Mouse (Mus musculus) small intestine, adult 2 months (tissue): ENCODE data around the gene Atxn7l3b.

Experiments used
- CTCF ChIP-seq: fragments of 200-500 bp; IDR thresholded peaks from 2 replicates; pipeline ENCODE4 v1.5.1; 2012; ENCODE audit warnings: low read depth, mild to moderate bottlenecking, control low read depth, inconsistent platforms, low read length, moderate library complexity, mixed read lengths; ENCODE audit not compliant: insufficient replicate concordance, insufficient read length; ENCODE audit errors: extremely low read depth
- POLR2A ChIP-seq: fragments of 200-500 bp; IDR thresholded peaks from 2 replicates; pipeline ENCODE4 v1.6.1; 2012; ENCODE audit warnings: low read depth, mild to moderate bottlenecking, control low read depth, inconsistent platforms, low read length, moderate library complexity

- TF ChIP-seq POLR2A = no peak
- TF ChIP-seq CTCF = no peak
Measured at GRCm38 (mm10) chr10:112929222-112929615, 418 bp upstream of the Atxn7l3b start.
